Mouse (Mus musculus) liver, embryonic 11.5 days (tissue): ENCODE measurements at regions not wholly inside any gene's neighbourhood (a gene's known extent, or its start where the extent isn't known, plus 50 kb on each side); places are given as distances from the start of the nearest gene placed in this dataset.

Source experiments
- ATAC-seq: fragments of 200-750 bp; cut with Nextera tagmentation; replicated peaks from 2 replicates; pipeline ENCODE4 v1.8.0; 2017; ENCODE audit warnings: moderate number of reproducible peaks, mild to moderate bottlenecking, moderate TSS enrichment, moderate library complexity; ENCODE audit not compliant: low FRiP score
- DNase-seq: peaks from one replicate; pipeline ENCODE4 v3.0.0-alpha.2; 2017; ENCODE audit warnings: low spot score
- H3K27ac ChIP-seq: fragments of 300-500 bp; sonication (generic); 2 replicates; pipeline ENCODE4 v1.5.1; 2014; ENCODE audit warnings: mild to moderate bottlenecking, low read depth, low read length, control low read depth
- H3K27me3 ChIP-seq: fragments of 300-500 bp; sonication (generic); replicated peaks from 2 replicates; pipeline ENCODE4 v1.6.1; 2014; ENCODE audit warnings: low read length, mixed read lengths; ENCODE audit not compliant: control insufficient read depth, insufficient read depth
- H3K36me3 ChIP-seq: fragments of 300-500 bp; sonication (generic); 2 replicates; pipeline ENCODE4 v1.6.1; 2014; ENCODE audit warnings: mild to moderate bottlenecking, low read length, moderate library complexity, mixed read lengths; ENCODE audit not compliant: control insufficient read depth, insufficient read depth
- H3K4me1 ChIP-seq: fragments of 300-500 bp; sonication (generic); replicated peaks from 2 replicates; pipeline ENCODE4 v1.6.1; 2014; ENCODE audit warnings: low read length, mixed read lengths; ENCODE audit not compliant: control insufficient read depth, insufficient read depth
- H3K4me2 ChIP-seq: fragments of 300-500 bp; sonication (generic); 2 replicates; pipeline ENCODE4 v1.6.1; 2014; ENCODE audit warnings: mild to moderate bottlenecking, control low read depth, moderate library complexity
- H3K4me3 ChIP-seq: fragments of 300-500 bp; sonication (generic); 2 replicates; pipeline ENCODE4 v1.5.1; 2014; ENCODE audit warnings: low read depth, low read length, control low read depth
- H3K9ac ChIP-seq: fragments of 300-500 bp; sonication (generic); 2 replicates; pipeline ENCODE4 v1.6.1; 2014; ENCODE audit warnings: low read depth, low read length, control low read depth
- H3K9me3 ChIP-seq: fragments of 300-500 bp; sonication (generic); 2 replicates; pipeline ENCODE4 v1.6.1; 2016; ENCODE audit warnings: low read length, inconsistent platforms, mixed read lengths; ENCODE audit not compliant: control insufficient read depth
- WGBS: fragments of 180-500 bp; shearing (Covaris S2); extraction: QIAGEN DNeasy Blood & Tissue Kit; methylation state at CpG from one replicate; pipeline ENCODE4 v1.1.7; 2014; 5-methylcytosine and 5-hydroxymethylcytosine counted together

DNA sequence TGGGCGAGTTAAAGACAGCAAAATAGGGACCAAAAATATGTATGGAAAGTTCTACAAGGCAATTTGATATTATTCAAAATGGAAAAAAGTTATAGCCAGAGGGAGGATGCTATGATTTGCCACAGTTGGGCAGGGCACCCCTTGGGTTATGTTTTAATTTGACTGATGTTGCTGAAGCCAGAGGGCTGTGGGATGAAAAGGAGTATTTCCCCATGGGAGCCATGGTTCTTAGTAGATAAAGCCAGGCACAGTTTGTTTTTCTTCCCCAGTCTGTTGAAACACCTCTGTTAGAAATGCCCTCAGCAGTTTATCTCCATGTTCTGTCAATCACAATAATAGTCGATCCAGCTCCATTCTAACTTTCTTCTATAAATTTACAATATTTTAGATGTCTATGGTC is 82.6 kb upstream of the Gm11146 start:
- DNase-seq = no peak
- Histone ChIP-seq H3K27me3 (no peaks in the 10 kb centered on the region), H3K36me3 (no peaks in the 10 kb centered on the region), H3K27ac (no peak overlapping the region), H3K9me3 (no peaks in the 10 kb centered on the region), H3K9ac (no peak overlapping the region), H3K4me3 (no peak overlapping the region), H3K4me2 (no peak overlapping the region), H3K4me1 (no peaks in the 10 kb centered on the region)
- 62% methylated on average over 2 of the region's 2 CpGs for WGBS
- no peak for ATAC-seq

DNA sequence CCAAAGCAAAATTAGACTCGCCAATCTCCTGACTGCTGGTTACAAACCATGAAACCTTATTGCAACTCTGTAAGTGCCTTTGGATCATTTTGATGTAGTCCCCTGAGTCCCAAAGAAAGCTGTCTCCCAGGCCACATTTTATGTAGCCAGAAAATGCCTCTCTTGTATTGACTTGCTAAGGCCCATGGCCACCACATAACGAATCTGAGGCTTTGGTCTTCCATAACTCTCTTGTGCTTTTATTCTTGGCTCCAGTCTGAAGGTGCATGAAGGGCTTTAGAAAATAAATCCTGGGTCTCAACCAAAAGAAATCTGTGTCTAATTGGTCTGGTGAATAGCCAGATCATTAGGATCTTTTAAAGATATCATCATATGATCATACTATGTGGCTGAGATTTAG is 77.3 kb upstream of the Gm11146 start:
- H3K4me1 ChIP-seq = no peaks in the 10 kb centered on the region
- DNase-seq (no peak), ATAC-seq (no peak)
- no peak overlapping the region for H3K4me2 ChIP-seq
- no peak overlapping the region for H3K9ac ChIP-seq
- H3K27ac ChIP-seq = no peak overlapping the region
- no peaks in the 10 kb centered on the region for H3K9me3 ChIP-seq
- 72% methylated on average over 2 of the region's 2 CpGs for WGBS
- H3K4me3 ChIP-seq = no peak overlapping the region
- H3K36me3 ChIP-seq = no peaks in the 10 kb centered on the region
- H3K27me3 ChIP-seq = no peaks in the 10 kb centered on the region

DNA sequence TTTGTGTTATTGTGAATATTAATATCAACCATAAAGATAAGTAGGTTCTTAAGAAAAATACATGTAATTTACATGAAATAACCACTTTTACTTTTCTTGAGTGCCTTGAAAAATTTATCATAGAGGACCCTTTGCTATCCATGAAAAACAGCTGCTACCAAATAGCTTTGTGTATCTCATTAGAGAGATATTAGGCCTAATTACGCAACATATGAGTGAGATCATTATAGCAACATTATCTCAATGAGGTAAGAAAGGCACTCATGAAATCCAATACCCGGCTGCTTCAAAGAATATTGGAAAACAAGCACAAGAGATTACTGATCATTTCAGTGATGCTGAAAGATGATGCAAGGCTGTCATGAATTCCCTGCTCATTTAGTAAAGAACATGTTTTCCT is 74.9 kb upstream of the Gm11146 start:
- WGBS = 94% methylated on average over 2 of the region's 2 CpGs
- H3K27me3 ChIP-seq = no peaks in the 10 kb centered on the region
- no peaks in the 10 kb centered on the region for H3K9me3 ChIP-seq
- no peak overlapping the region for H3K9ac ChIP-seq
- ATAC-seq (no peak), DNase-seq (no peak)
- no peaks in the 10 kb centered on the region for H3K4me1 ChIP-seq
- H3K27ac ChIP-seq = no peak overlapping the region
- no peaks in the 10 kb centered on the region for H3K36me3 ChIP-seq
- H3K4me3 ChIP-seq = no peak overlapping the region
- no peak overlapping the region for H3K4me2 ChIP-seq

DNA sequence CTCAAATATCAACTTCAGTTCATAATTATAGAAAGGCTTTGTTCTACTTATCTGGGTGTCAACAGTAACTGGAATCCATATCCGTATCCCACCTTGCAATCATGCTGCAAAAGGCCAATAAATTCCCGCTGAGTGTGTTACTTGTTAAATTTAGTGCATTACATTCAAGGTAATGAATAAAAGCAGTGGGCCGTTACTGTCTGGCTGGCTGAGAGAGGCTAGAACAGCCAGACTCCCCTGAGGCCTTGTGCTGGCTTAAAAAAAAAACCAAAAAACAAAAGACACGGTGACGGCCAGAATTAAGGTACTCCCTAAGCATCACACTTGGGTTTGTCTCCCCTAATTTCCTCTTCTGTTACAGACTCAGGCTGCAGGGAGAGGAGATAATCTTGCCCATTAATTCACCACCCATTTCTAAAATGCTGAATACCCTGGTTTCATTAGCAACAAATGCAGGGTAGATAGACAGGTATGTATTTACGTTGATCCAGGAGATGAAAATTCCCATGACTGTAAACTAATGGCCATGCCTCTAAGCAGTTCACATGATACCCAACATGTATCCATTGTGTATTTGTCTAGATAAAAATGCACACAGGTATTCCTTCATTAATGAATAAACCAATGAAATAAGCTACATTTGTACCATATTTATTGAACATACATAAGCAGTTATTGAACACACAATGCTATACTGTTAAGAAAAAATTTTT is 74.1 kb upstream of the Gm11146 start:
- H3K9me3 ChIP-seq = no peaks in the 10 kb centered on the region
- WGBS = 87% methylated on average over 6 of the region's 6 CpGs
- no peaks in the 10 kb centered on the region for H3K27me3 ChIP-seq
- no peaks in the 10 kb centered on the region for H3K4me1 ChIP-seq
- no peaks in the 10 kb centered on the region for H3K36me3 ChIP-seq
- DNase-seq = no peak
- H3K4me2 ChIP-seq = no peak overlapping the region
- ATAC-seq = no peak
- H3K4me3 ChIP-seq = no peak overlapping the region
- no peak overlapping the region for H3K27ac ChIP-seq
- H3K9ac ChIP-seq = no peak overlapping the region

DNA sequence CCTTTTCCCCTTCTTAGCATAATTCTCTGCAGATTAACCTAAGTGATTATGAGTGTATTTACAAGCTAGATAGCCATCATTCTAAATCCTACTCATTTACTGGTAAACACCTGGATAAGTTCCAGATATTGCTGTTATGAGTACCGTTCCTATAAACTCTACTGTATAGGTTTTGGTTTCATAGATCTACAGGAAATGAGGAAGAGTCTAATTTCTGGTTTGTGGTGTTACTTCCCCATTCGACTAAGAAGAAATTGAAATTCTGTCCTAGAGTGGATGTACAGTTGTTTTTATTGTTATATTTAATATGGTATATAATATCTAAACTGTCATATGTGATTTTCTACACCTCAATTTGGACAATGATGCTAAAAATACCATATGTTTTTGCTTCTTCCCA is 69.4 kb upstream of the Gm11146 start:
- no peaks in the 10 kb centered on the region for H3K9me3 ChIP-seq
- DNase-seq = no peak
- 72% methylated on average over 2 of the region's 2 CpGs for WGBS

DNA sequence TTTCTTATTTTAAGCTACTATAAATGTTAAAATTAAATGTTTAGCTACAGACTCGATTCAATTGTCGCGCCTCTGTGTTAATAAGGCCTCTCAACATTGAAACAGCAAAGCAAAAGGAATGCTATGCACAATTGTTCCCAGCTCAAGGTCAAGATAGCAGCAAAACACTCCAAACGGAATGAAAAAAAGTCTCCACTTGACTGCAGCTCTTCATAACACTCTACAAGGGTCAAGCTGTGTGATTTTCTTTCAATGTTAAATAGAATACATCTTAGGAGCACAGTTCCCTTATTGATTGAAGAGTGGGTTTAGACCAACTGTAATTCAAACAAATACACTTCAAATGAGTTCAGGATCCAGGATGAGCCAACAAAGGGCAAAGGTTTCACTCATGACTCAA is 63.9 kb upstream of the Gm11146 start:
- WGBS = 82% methylated on average over 4 of the region's 4 CpGs
- Histone ChIP-seq H3K27ac (no peak overlapping the region), H3K36me3 (no peaks in the 10 kb centered on the region), H3K9ac (no peak overlapping the region), H3K27me3 (no peaks in the 10 kb centered on the region), H3K4me1 (no peaks in the 10 kb centered on the region), H3K4me2 (no peak overlapping the region), H3K4me3 (no peak overlapping the region), H3K9me3 (no peaks in the 10 kb centered on the region)
- DNase-seq (no peak), ATAC-seq (no peak)

More for the DNA sequence above, 69.4 kb upstream of the Gm11146 start:
- Histone ChIP-seq H3K9ac (no peak overlapping the region), H3K27me3 (no peaks in the 10 kb centered on the region), H3K4me1 (no peaks in the 10 kb centered on the region), H3K36me3 (no peaks in the 10 kb centered on the region), H3K4me3 (no peak overlapping the region), H3K27ac (no peak overlapping the region), H3K4me2 (no peak overlapping the region)
- no peak for ATAC-seq

GRCm38 (mm10) chr16:77662107-77662518 is 60.2 kb upstream of the Gm11146 start:
- 39% methylated on average over 4 of the region's 4 CpGs for WGBS
- H3K9me3 ChIP-seq = no peaks in the 10 kb centered on the region
- no peak for ATAC-seq
- no peak overlapping the region for H3K4me2 ChIP-seq
- no peaks in the 10 kb centered on the region for H3K27me3 ChIP-seq
- no peaks in the 10 kb centered on the region for H3K4me1 ChIP-seq
- no peak for DNase-seq
- no peak overlapping the region for H3K9ac ChIP-seq
- no peak overlapping the region for H3K27ac ChIP-seq
- no peaks in the 10 kb centered on the region for H3K36me3 ChIP-seq
- H3K4me3 ChIP-seq = no peak overlapping the region

DNA sequence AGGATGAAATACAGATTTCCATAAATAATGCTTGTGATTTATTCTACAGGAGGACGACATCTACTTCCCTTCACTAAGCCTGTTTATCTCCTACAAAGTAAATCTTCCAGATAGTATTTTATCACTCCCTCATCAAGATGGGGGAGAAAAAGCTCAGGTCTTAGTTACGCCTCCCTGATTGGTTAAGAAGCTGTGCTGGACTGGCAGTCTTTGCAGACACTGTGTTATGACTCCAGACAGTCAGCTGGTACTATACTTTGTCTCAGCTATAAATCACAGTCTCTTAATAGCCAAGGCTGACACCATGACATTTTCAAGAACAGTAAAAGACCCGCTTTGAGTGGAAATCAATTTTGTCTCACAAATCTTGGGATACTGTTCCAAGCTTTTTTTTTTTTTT is 51.4 kb upstream of the Gm11146 start:
- ATAC-seq (no peak), DNase-seq (no peak)
- WGBS = 54% methylated on average over 3 of the region's 3 CpGs
- H3K4me2 ChIP-seq = no peak overlapping the region
- H3K4me1 ChIP-seq = no peaks in the 10 kb centered on the region
- no peaks in the 10 kb centered on the region for H3K27me3 ChIP-seq
- no peaks in the 10 kb centered on the region for H3K36me3 ChIP-seq
- H3K9me3 ChIP-seq = no peaks in the 10 kb centered on the region
- H3K9ac ChIP-seq = no peak overlapping the region
- no peak overlapping the region for H3K4me3 ChIP-seq
- no peak overlapping the region for H3K27ac ChIP-seq
